Mouse (Mus musculus) lung, embryonic 16.5 days (tissue): ENCODE measurements around the gene Vmn2r108. TPM values are rescaled to one million over a fixed set of nuclear protein-coding genes. Genes with fewer than 3 reads are reported as not detected.
"Not testable (repeated sequence)": the region's sequence is repeated elsewhere in the genome, so short reads cannot be mapped to it uniquely, and the experiment has no call there.

Source experiments
- ATAC-seq: fragments of 200-750 bp; cut with Nextera tagmentation; 2 replicates; pipeline ENCODE4 v1.8.0; 2017; ENCODE audit warnings: low read depth, mild to moderate bottlenecking, moderate library complexity
- H3K27ac ChIP-seq: fragments of 300-500 bp; sonication (generic); 2 replicates; pipeline ENCODE4 v1.5.1; 2014; ENCODE audit warnings: mild to moderate bottlenecking, control low read depth, low read length
- H3K27me3 ChIP-seq: fragments of 300-500 bp; sonication (generic); 2 replicates; pipeline ENCODE4 v1.6.1; 2014; ENCODE audit warnings: low read depth, low read length, mixed read lengths; ENCODE audit not compliant: control insufficient read depth, insufficient read depth
- H3K36me3 ChIP-seq: fragments of 300-500 bp; sonication (generic); 2 replicates; pipeline ENCODE4 v1.6.1; 2014; ENCODE audit warnings: low read length; ENCODE audit not compliant: control insufficient read depth, insufficient read depth
- H3K4me1 ChIP-seq: fragments of 300-500 bp; sonication (generic); replicated peaks from 2 replicates; pipeline ENCODE4 v1.6.1; 2014; ENCODE audit warnings: low read length, mixed read lengths; ENCODE audit not compliant: control insufficient read depth, insufficient read depth
- H3K4me2 ChIP-seq: fragments of 300-500 bp; sonication (generic); 2 replicates; pipeline ENCODE4 v1.6.1; 2014; ENCODE audit warnings: low read depth, low read length, control low read depth
- H3K4me3 ChIP-seq: fragments of 300-500 bp; sonication (generic); 2 replicates; pipeline ENCODE4 v1.5.1; 2014; ENCODE audit warnings: mild to moderate bottlenecking, low read length, control low read depth
- H3K9ac ChIP-seq: fragments of 300-500 bp; sonication (generic); 2 replicates; pipeline ENCODE4 v1.6.1; 2014; ENCODE audit warnings: low read length, control low read depth
- H3K9me3 ChIP-seq: fragments of 300-500 bp; sonication (generic); 2 replicates; pipeline ENCODE4 v1.6.1; 2016; ENCODE audit warnings: low read length; ENCODE audit not compliant: control insufficient read depth
- WGBS: fragments of 180-500 bp; shearing (Covaris S2); extraction: QIAGEN DNeasy Blood & Tissue Kit; methylation state at CpG from one replicate; pipeline ENCODE4 v1.1.7; 2014; 5-methylcytosine and 5-hydroxymethylcytosine counted together
- polyA plus RNA-seq: library from polyadenylated mRNA; unstranded; fragments of >200 nt; fragmentation: Nextera tagmentation; extraction: Ambion mirVana; gene quantifications from 2 replicates; pipeline ENCODE4 v1.2.1, GENCODE M21; 2015

Gene Vmn2r108
- not detected in 2 replicates for polyA plus RNA-seq

- no peak within 1 kb of the TSS for H3K4me3 ChIP-seq
- H3K9me3 ChIP-seq: no peaks in the 10 kb centered on the region
- H3K27ac ChIP-seq: no peak within 1 kb of the TSS
- H3K27me3 ChIP-seq: no peaks in the 10 kb centered on the region
- no peak for ATAC-seq
- no peak within 1 kb of the TSS for H3K9ac ChIP-seq
- no peaks in the 10 kb centered on the region for H3K4me1 ChIP-seq
- no peaks in the 10 kb centered on the region for H3K36me3 ChIP-seq
- H3K4me2 ChIP-seq: no peak within 1 kb of the TSS
Observed at GRCm38 (mm10) chr17:20481231-20481630, at the start of gene Vmn2r108. Vmn2r108 (minus strand) TSS chr17:20481331.

DNA sequence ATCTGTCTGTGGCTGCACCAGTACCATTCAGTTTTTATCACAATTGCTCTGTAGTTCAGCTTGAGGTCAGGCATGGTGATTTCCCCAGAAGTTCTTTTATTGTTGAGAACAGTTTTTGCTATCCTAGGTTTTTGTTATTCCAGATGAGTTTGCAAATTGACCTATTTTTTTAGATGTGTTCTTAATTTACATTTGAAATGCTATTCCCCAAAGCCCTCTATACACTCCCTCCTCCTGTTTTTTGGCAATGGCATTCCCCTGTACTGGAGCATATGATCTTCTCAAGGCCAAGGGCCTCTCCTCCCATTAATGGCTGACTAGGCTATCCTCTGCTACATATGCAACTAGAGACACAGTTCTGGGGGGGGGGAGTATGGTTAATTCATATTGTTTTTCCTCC is 27.1 kb upstream of the Vmn2r108 start:
- not testable (repeated sequence) for H3K9ac ChIP-seq, ATAC-seq, H3K4me3 ChIP-seq, H3K4me2 ChIP-seq, H3K27ac ChIP-seq, H3K36me3 ChIP-seq, H3K4me1 ChIP-seq, H3K9me3 ChIP-seq, H3K27me3 ChIP-seq

- Histone ChIP-seq H3K9ac (no peak within 1 kb of the TSS), H3K36me3 (no peaks in the 10 kb centered on the region), H3K4me2 (no peak within 1 kb of the TSS), H3K9me3 (no peaks in the 10 kb centered on the region), H3K27ac (no peak within 1 kb of the TSS), H3K4me3 (no peak within 1 kb of the TSS), H3K27me3 (no peaks in the 10 kb centered on the region), H3K4me1 (no peaks in the 10 kb centered on the region)
- no peak for ATAC-seq
Observed at GRCm38 (mm10) chr17:20497858-20498257, 16.7 kb upstream of the Vmn2r108 start, which contains the start of gene Vmn1r225. Vmn1r225 (plus strand) TSS chr17:20498158.

DNA sequence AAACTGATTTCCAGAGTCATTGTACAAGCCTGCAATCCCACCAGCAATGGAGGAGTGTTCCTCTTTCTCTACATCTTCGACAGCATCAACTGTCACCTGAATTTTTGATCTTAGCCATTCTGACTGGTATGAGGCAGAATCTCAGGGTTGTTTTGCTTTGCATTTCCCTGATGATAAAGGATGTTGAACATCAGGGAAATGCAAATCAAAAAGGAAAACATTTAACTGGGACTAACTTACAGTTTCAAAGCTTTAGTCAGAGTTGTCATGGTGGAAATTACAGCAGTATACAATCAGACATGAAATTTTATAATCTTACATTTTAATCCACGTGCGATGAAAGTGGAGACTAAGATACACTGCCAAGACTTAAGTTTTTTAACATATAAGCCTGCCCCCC is 7.8 kb downstream of the Vmn2r108 start:
- Histone ChIP-seq H3K9ac (no peak overlapping the region), H3K27me3 (no peaks in the 10 kb centered on the region), H3K4me2 (no peak overlapping the region), H3K27ac (no peak overlapping the region), H3K4me3 (no peak overlapping the region), H3K36me3 (no peaks in the 10 kb centered on the region), H3K4me1 (no peaks in the 10 kb centered on the region), H3K9me3 (no peaks in the 10 kb centered on the region)
- WGBS: 61% methylated on average over 3 of the region's 3 CpGs
- ATAC-seq: no peak

DNA sequence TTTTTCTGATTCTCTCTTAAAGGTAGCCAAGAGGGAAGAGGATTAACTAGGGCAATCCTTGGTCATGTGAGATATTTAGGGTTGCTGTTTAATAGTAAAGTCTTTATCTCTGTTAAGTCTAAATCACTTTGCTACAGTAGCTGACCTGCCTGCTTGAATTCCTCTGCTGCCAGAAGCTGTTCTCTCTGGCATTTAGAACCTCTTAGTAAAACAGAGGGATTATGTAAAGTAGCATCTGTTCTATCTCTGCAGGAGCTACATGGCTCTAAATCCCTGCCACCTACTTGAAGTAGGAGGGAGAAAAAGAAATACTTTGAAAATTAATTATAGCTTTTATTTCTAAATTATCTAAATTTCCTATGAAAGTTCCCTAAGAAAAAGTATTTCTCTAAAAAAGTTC is 41.9 kb downstream of the Vmn2r108 start:
- no peak for ATAC-seq

DNA sequence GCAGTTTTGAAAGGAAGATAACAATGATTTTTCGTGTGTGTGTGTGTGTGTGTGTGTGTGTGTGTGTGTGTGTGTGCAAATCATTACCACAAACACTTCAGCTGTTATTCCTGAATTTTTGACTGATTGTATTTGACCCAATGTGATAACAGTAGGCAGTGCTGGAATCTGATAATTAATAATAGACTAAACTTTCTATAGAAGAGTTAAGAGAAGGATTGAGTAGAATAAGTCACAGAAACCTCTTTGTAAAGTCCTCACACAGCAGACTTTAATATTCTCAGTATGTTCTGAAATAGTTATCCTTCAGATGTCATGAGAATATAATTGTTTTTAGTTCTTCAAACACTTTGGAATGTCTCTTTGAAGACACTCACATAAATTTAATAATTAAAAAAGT is 67.3 kb downstream of the Vmn2r108 start, which contains the start of gene Vmn1r224:
Vmn1r224 (plus strand) TSS at position 301 of the 400 bp plus-strand sequence.
- Histone ChIP-seq H3K27ac (no peak within 1 kb of the TSS), H3K9me3 (no peaks in the 10 kb centered on the region; the same call in 1 of the 2 replicates), H3K36me3 (no peaks in the 10 kb centered on the region), H3K27me3 (no peaks in the 10 kb centered on the region), H3K4me1 (no peaks in the 10 kb centered on the region), H3K4me2 (no peak within 1 kb of the TSS), H3K4me3 (no peak within 1 kb of the TSS), H3K9ac (no peak within 1 kb of the TSS)
- no peak for ATAC-seq
- WGBS: 13% methylated on average over 1 of the region's 1 CpGs

More for the DNA sequence above, 41.9 kb downstream of the Vmn2r108 start:
- peaks cover under 1% of the 10 kb centered on the region; the same call in 1 of the 2 replicates for H3K9me3 ChIP-seq
- no peak overlapping the region for H3K9ac ChIP-seq
- no peaks in the 10 kb centered on the region for H3K4me1 ChIP-seq
- no peak overlapping the region for H3K4me2 ChIP-seq
- H3K4me3 ChIP-seq: no peak overlapping the region
- H3K27me3 ChIP-seq: no peaks in the 10 kb centered on the region
- no peaks in the 10 kb centered on the region for H3K36me3 ChIP-seq
- H3K27ac ChIP-seq: no peak overlapping the region

Other genes with a start within 250 kb of the Vmn2r108 start
- not detected in 2 replicates for gene Vmn2r105, start 246.3 kb downstream of the Vmn2r108 start, polyA plus RNA-seq
- not detected in 2 replicates for gene Vmn2r106, start 195.8 kb downstream of the Vmn2r108 start, polyA plus RNA-seq
- gene Vmn2r107, start 136.1 kb downstream of the Vmn2r108 start, polyA plus RNA-seq: not detected in 2 replicates
- not detected in 2 replicates for gene Vmn1r224, start 67.2 kb downstream of the Vmn2r108 start, polyA plus RNA-seq
- gene Vmn1r225, start 16.8 kb upstream of the Vmn2r108 start, polyA plus RNA-seq: not detected in 2 replicates
- not detected in 2 replicates for gene Vmn2r109, start 83.4 kb upstream of the Vmn2r108 start, polyA plus RNA-seq
- gene Vmn2r110, start 115.1 kb upstream of the Vmn2r108 start, polyA plus RNA-seq: 0.03 TPM in 1 of 2 replicates, not detected in the other
- not detected in 2 replicates for gene Fpr-rs3, start 143.5 kb upstream of the Vmn2r108 start, polyA plus RNA-seq
- gene Vmn1r226, start 201.5 kb upstream of the Vmn2r108 start, polyA plus RNA-seq: not detected in 2 replicates
- not detected in 2 replicates for gene Vmn1r227, start 248.5 kb upstream of the Vmn2r108 start, polyA plus RNA-seq